Mouse (Mus musculus): ENCODE measurements around the gene Ermard. TPM values are rescaled to one million over a fixed set of nuclear protein-coding genes. Genes with fewer than 3 reads are reported as not detected.
"Not testable (repeated sequence)": the region's sequence is repeated elsewhere in the genome, so short reads cannot be mapped to it uniquely, and the experiment has no call there.

Gene Ermard
- polyA plus RNA-seq (2015; fragmentation: Nextera tagmentation; extraction: Ambion mirVana): 84.1 and 89.2 TPM in 2 replicates

GRCm38 (mm10) chr17:15041175-15041729 lies at the start of gene Ermard, which contains the start of the genes Tcte3 and Gm3448:
TSS of gene Ermard (plus strand) at chr17:15041208.
TSS of gene Tcte3 (minus strand) at chr17:15041488.
TSS of gene Gm3448 (minus strand) at chr17:15041537.
- H3K4me1 ChIP-seq; H3K9me3 ChIP-seq (replicated peaks); H3K27me3 ChIP-seq; H3K4me2 ChIP-seq; H3K9ac ChIP-seq; H3K36me3 ChIP-seq; H3K27ac ChIP-seq: not testable (repeated sequence)
- 0% methylated on average over 10 of the region's 56 CpGs for WGBS
- ATAC-seq (replicated peaks; ENCODE audit: low FRiP score): peak; percentile 98
- peak within 1 kb of the TSS; percentile 26; the same call in 1 of the 2 replicates for H3K4me3 ChIP-seq (replicated peaks)

GRCm38 (mm10) chr17:14992522-14993138 lies 48.4 kb upstream of the Ermard start:
- not testable (repeated sequence) for H3K36me3 ChIP-seq; H3K9ac ChIP-seq; H3K4me1 ChIP-seq; H3K27ac ChIP-seq; H3K4me3 ChIP-seq (replicated peaks); H3K27me3 ChIP-seq; H3K9me3 ChIP-seq (replicated peaks); H3K4me2 ChIP-seq
- peak; percentile 84 for ATAC-seq (replicated peaks; ENCODE audit: low FRiP score)
- no CpG with 5 or more reads among the region's 98 CpGs for WGBS

DNA sequence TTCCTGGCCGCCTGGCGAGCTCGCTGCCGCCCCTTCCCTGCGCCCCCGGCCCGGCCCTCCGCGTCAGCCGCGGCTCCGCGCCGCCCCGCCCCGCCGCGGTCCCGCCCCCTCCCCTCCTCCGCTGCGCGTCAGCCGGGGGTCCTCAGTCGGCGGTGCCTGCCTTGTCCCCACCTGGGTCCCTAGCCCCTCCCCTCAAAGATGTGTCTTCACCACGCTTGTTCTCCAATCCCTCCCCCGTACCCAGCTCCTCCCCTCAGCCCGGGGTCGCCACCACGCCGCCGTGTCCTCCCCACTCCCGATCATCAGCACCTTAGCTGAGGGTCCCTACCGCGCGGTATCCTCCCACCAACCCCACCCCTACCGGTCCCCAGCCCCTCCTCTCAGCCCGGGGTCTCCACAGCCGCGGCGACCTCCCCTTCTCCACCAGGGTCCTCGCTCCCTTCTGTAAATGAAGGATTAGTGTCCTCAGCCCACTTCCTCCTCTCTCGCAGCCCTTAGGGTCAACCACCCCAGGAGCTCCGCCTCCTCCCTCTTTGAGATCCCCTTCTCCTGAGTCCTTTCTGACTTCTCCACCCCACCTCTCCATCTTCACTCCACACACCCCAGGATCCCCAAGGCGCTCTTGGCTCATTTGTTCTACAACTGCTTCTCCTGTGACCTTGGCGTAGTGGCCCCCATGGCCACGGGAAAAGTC lies 47.7 kb upstream of the Ermard start:
- H3K4me2 ChIP-seq; H3K36me3 ChIP-seq; H3K4me1 ChIP-seq; H3K4me3 ChIP-seq (replicated peaks); H3K27me3 ChIP-seq; H3K9me3 ChIP-seq (replicated peaks); H3K27ac ChIP-seq; H3K9ac ChIP-seq: not testable (repeated sequence)
- peak; percentile 91 for ATAC-seq (replicated peaks; ENCODE audit: low FRiP score)
- no CpG with 5 or more reads among the region's 47 CpGs for WGBS

- H3K27ac ChIP-seq; H3K27me3 ChIP-seq; ATAC-seq (replicated peaks; ENCODE audit: low FRiP score); H3K36me3 ChIP-seq; H3K4me2 ChIP-seq; H3K9me3 ChIP-seq (replicated peaks); H3K4me1 ChIP-seq; H3K9ac ChIP-seq; H3K4me3 ChIP-seq (replicated peaks): not testable (repeated sequence)
- no CpG with 5 or more reads among the region's 5 CpGs for WGBS
These were observed 46.9 kb upstream of the Ermard start for GRCm38 (mm10) chr17:14994140-14994539.

- H3K9ac ChIP-seq; H3K27me3 ChIP-seq; H3K9me3 ChIP-seq (replicated peaks); H3K36me3 ChIP-seq; ATAC-seq (replicated peaks; ENCODE audit: low FRiP score); H3K4me1 ChIP-seq; H3K27ac ChIP-seq; H3K4me3 ChIP-seq (replicated peaks); H3K4me2 ChIP-seq: not testable (repeated sequence)
- WGBS: no CpG with 5 or more reads among the region's 4 CpGs
These were observed 41.0 kb upstream of the Ermard start for GRCm38 (mm10) chr17:15000047-15000446.

DNA sequence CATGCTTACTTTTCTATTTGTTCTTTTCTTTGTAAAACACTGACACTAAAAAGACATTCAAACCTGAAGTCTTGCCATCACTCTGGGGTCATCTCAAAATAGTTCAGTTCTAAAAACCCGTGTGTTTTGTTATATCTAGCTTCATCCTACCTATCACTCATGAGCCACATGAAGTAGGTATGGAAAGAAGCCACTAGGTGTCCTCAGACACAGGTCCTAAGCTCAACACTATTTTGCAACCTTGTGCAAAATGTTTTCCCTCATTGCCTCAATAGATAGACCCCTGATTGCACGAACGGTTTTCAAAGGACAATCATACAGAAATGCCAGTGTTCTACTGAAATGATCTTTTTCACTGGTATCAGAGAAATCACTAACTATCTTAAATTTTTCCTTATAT lies 31.9 kb upstream of the Ermard start:
- not testable (repeated sequence) for H3K4me1 ChIP-seq; H3K9ac ChIP-seq; H3K27me3 ChIP-seq; H3K36me3 ChIP-seq; H3K4me3 ChIP-seq (replicated peaks); H3K9me3 ChIP-seq (replicated peaks); H3K27ac ChIP-seq; H3K4me2 ChIP-seq; ATAC-seq (replicated peaks; ENCODE audit: low FRiP score)
- no CpG with 5 or more reads among the region's 3 CpGs for WGBS

DNA sequence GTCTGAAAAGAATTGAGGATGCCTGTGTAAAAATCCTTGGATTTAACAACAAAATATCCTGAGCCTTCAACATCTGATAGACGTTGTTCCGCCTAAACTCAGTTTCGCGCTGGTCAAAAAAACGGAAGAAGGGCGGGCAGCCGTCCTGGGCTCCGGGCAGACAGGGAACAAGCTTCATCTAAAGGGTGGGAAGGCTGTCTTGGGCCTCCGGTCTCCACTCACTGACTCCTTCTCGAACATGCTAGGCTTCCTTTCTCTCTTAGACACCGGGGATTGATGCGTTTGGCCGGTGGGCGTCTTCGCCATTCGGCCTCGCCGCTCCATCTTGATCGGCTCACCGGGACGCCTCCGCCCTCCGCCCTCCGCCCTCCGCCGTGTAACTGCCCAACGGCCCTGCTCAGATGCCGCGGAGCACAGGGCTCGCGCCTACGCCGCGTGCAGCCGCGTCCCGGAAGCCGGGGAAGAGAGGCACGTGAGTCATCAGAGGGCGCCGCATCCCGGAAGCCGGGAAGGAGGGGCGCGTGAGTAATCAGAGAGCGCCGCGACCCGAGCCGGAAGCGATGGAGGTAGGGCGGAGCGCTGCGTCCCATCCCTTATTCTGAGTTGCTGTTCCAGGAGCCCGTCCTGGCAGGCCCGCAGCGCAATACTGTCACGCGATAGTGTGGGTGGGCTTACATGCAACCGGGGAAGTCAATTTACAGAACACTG lies 31.1 kb upstream of the Ermard start, which contains the start of gene Gm3435:
TSS of gene Gm3435 (plus strand) at position 471 of the 708 bp plus-strand sequence.
- not testable (repeated sequence) for H3K9me3 ChIP-seq (replicated peaks); H3K4me1 ChIP-seq; H3K27ac ChIP-seq; H3K36me3 ChIP-seq; H3K4me2 ChIP-seq; H3K4me3 ChIP-seq (replicated peaks); H3K9ac ChIP-seq; H3K27me3 ChIP-seq
- peak; percentile 98 for ATAC-seq (replicated peaks; ENCODE audit: low FRiP score)
- WGBS: no CpG with 5 or more reads among the region's 60 CpGs

- not testable (repeated sequence) for H3K27me3 ChIP-seq; H3K9ac ChIP-seq; H3K27ac ChIP-seq; H3K4me3 ChIP-seq (replicated peaks); H3K9me3 ChIP-seq (replicated peaks); ATAC-seq (replicated peaks; ENCODE audit: low FRiP score); H3K36me3 ChIP-seq; H3K4me1 ChIP-seq; H3K4me2 ChIP-seq
- 86% methylated on average over 3 of the region's 3 CpGs for WGBS
These were observed 19.3 kb upstream of the Ermard start for GRCm38 (mm10) chr17:15021503-15022220.

- H3K4me3 ChIP-seq (replicated peaks): not testable (repeated sequence)
- no CpG with 5 or more reads among the region's 97 CpGs for WGBS
These were observed 17.0 kb upstream of the Ermard start for GRCm38 (mm10) chr17:15023878-15024492.

DNA sequence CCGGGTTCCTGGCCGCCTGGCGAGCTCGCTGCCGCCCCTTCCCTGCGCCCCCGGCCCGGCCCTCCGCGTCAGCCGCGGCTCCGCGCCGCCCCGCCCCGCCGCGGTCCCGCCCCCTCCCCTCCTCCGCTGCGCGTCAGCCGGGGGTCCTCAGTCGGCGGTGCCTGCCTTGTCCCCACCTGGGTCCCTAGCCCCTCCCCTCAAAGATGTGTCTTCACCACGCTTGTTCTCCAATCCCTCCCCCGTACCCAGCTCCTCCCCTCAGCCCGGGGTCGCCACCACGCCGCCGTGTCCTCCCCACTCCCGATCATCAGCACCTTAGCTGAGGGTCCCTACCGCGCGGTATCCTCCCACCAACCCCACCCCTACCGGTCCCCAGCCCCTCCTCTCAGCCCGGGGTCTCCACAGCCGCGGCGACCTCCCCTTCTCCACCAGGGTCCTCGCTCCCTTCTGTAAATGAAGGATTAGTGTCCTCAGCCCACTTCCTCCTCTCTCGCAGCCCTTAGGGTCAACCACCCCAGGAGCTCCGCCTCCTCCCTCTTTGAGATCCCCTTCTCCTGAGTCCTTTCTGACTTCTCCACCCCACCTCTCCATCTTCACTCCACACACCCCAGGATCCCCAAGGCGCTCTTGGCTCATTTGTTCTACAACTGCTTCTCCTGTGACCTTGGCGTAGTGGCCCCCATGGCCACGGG lies 16.4 kb upstream of the Ermard start:
- not testable (repeated sequence) for H3K4me3 ChIP-seq (replicated peaks); H3K27ac ChIP-seq; H3K36me3 ChIP-seq; H3K9ac ChIP-seq; H3K4me2 ChIP-seq; H3K9me3 ChIP-seq (replicated peaks); H3K4me1 ChIP-seq; H3K27me3 ChIP-seq
- WGBS: no CpG with 5 or more reads among the region's 48 CpGs
- ATAC-seq (replicated peaks; ENCODE audit: low FRiP score): peak; percentile 89

More at GRCm38 (mm10) chr17:15023878-15024492, 17.0 kb upstream of the Ermard start:
- not testable (repeated sequence) for H3K9ac ChIP-seq; H3K4me2 ChIP-seq; H3K36me3 ChIP-seq; H3K4me1 ChIP-seq; H3K27me3 ChIP-seq; H3K9me3 ChIP-seq (replicated peaks); H3K27ac ChIP-seq
- ATAC-seq (replicated peaks; ENCODE audit: low FRiP score): peak; percentile 85

DNA sequence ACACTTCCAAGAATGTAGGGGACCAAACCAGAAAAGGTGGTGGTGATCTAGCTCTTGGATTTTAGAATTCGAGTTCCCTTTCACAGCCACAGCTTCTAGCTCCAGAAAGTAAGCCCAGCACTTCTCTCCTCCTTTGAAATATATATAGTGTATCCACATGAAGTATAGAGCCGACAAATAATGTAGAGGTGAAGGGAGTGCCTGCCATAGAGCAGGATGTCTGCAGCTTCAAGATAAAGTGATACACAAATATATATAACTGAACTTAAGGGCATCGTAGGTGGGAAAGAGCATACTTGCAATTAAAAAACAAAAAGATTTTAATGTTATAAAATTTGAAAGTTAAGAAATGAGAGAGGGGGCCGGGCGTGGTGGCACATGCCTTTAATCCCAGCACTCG lies 15.5 kb upstream of the Ermard start:
- not testable (repeated sequence) for H3K27me3 ChIP-seq; H3K27ac ChIP-seq; H3K9me3 ChIP-seq (replicated peaks); H3K4me2 ChIP-seq; H3K4me1 ChIP-seq; ATAC-seq (replicated peaks; ENCODE audit: low FRiP score); H3K4me3 ChIP-seq (replicated peaks); H3K9ac ChIP-seq; H3K36me3 ChIP-seq
- WGBS: no CpG with 5 or more reads among the region's 6 CpGs

All from kidney, embryonic 15.5 days (tissue).